Mouse (Mus musculus) forebrain, embryonic 15.5 days (tissue): Measurements from ENCODE around the gene Irf8. TPM values are rescaled to one million over a fixed set of nuclear protein-coding genes. Genes with fewer than 3 reads are reported as not detected.
A peak's percentile ranks its signal among the peaks of the same experiment; 100 is the strongest.

Experiments used
- ATAC-seq: fragments of 200-750 bp; cut with Nextera tagmentation; replicated peaks from 2 replicates; pipeline ENCODE4 v1.8.0; 2017; ENCODE audit warnings: mild to moderate bottlenecking, moderate TSS enrichment, moderate library complexity
- H3K27ac ChIP-seq: fragments of 300-500 bp; sonication (generic); replicated peaks from 2 replicates; pipeline ENCODE4 v1.5.1; 2015; ENCODE audit warnings: mild to moderate bottlenecking, inconsistent platforms
- H3K27me3 ChIP-seq: fragments of 300-500 bp; sonication (generic); 2 replicates; pipeline ENCODE4 v1.6.1; 2015; ENCODE audit warnings: inconsistent platforms
- H3K36me3 ChIP-seq: fragments of 300-500 bp; sonication (generic); 2 replicates; pipeline ENCODE4 v1.6.1; 2015; ENCODE audit warnings: mild to moderate bottlenecking, inconsistent platforms
- H3K4me1 ChIP-seq: fragments of 300-500 bp; sonication (generic); 2 replicates; pipeline ENCODE4 v1.6.1; 2015; ENCODE audit warnings: inconsistent platforms
- H3K4me2 ChIP-seq: fragments of 300-500 bp; sonication (generic); replicated peaks from 2 replicates; pipeline ENCODE4 v1.6.1; 2015; ENCODE audit warnings: mild to moderate bottlenecking, inconsistent platforms
- H3K4me3 ChIP-seq: fragments of 300-500 bp; sonication (generic); 2 replicates; pipeline ENCODE4 v1.5.1; 2015; ENCODE audit warnings: mild to moderate bottlenecking, inconsistent platforms
- H3K9ac ChIP-seq: fragments of 300-500 bp; sonication (generic); replicated peaks from 2 replicates; pipeline ENCODE4 v1.6.1; 2015; ENCODE audit warnings: mild to moderate bottlenecking, inconsistent platforms
- H3K9me3 ChIP-seq: fragments of 300-500 bp; sonication (generic); 2 replicates; pipeline ENCODE4 v1.6.1; 2016; ENCODE audit warnings: inconsistent platforms
- WGBS: fragments of 180-500 bp; shearing (Covaris S2); methylation state at CpG from one replicate; pipeline ENCODE4 v1.1.7; 2015; ENCODE audit warnings: mixed read lengths; 5-methylcytosine and 5-hydroxymethylcytosine counted together
- polyA plus RNA-seq: library from polyadenylated mRNA; unstranded; fragments of >200 nt; fragmentation: Nextera tagmentation; extraction: Ambion mirVana; gene quantifications from 2 replicates; pipeline ENCODE4 v1.2.1, GENCODE M21; 2015

Irf8 gene
- polyA plus RNA-seq, 1 experiment from 2014 or later, result 4.0 TPM

DNA sequence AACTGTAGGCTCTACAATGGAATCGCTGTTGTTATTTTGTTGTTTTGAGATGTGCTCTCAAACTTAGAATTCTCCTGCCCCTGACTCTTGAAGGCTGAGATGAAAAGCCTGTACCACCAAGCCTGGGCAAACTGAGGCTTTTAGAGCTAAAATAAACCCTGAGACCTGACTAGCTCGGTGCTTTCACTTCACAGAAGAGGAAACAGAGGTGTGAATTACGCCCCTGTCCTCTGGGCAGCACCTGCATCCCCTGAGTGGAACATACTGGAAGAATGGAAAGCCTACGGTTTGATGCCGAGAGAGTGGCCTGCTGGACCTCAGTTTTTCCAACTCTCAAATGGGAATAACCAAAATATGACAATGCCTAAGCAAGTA is 10.6 kb upstream of the Irf8 start:
- Histone ChIP-seq H3K4me3 (no peak overlapping the region), H3K9me3 (no peaks in the 10 kb centered on the region), H3K27me3 (no peaks in the 10 kb centered on the region), H3K4me2 (no peak overlapping the region), H3K4me1 (no peaks in the 10 kb centered on the region), H3K9ac (no peak overlapping the region), H3K27ac (no peak overlapping the region), H3K36me3 (no peaks in the 10 kb centered on the region)
- ATAC-seq, result no peak
- 88% methylated on average over 5 of the region's 5 CpGs for WGBS

DNA sequence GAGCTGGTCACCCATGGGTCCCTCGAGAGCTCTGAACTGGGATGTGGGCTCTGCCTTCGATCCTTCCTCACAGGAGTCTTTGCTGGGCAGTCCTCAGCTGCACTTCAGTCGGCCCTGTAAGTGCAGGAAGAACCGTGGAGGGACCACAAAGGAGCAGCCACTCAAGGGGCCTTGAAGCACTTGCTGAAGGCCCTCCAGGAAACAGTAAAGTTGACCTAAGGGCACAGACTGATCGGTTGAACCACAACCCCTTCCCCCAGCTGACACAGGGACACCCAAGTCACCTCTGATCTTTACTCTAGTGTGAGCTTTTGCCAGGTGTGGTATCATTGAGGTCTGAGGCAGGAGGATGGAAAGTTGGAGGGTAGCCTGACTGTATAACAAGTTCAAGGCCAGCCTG is 10.1 kb upstream of the Irf8 start:
- no peak overlapping the region for H3K27ac ChIP-seq
- no peak overlapping the region for H3K4me2 ChIP-seq
- no peaks in the 10 kb centered on the region for H3K27me3 ChIP-seq
- H3K4me1 ChIP-seq, result no peaks in the 10 kb centered on the region
- H3K9ac ChIP-seq, result no peak overlapping the region
- 76% methylated on average over 5 of the region's 5 CpGs for WGBS
- no peaks in the 10 kb centered on the region for H3K36me3 ChIP-seq
- no peaks in the 10 kb centered on the region for H3K9me3 ChIP-seq
- no peak overlapping the region for H3K4me3 ChIP-seq
- ATAC-seq, result no peak

DNA sequence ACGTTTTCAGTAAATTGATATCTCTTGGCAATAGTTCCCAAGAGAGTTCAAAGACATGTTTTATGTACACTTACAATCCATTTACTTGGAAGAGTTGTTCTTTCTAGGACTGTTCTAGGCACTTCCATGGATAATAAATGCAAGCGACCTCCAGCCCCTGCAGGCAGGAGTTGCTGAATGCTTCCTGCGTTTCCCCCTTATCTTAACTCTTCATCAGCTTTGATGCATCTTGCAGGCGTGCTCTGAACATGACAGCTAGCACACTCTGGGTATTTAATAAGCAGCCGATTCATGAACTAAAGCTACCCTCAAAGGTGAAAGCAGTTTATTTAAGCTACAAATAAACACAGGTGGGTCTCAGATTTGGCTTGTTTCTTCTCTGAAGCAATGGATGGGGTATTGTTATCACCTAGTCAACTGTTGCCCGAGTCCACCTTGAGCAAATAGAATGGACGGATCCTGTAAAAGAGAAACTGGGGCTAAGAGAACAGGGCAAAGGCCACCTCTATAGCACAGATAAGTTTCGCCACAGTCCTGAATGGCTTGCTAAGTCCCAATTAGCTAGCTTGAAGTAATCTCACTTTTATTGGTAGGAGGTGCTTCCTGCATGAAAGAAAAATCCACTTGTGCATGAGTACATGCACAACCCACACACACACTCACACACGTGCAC is 7.5 kb upstream of the Irf8 start:
- Histone ChIP-seq H3K27me3 (no peaks in the 10 kb centered on the region), H3K27ac (no peak overlapping the region), H3K9ac (no peak overlapping the region), H3K4me1 (no peaks in the 10 kb centered on the region), H3K36me3 (no peaks in the 10 kb centered on the region), H3K9me3 (no peaks in the 10 kb centered on the region), H3K4me2 (no peak overlapping the region), H3K4me3 (no peak overlapping the region)
- ATAC-seq, result no peak
- 76% methylated on average over 9 of the region's 9 CpGs for WGBS

- Histone ChIP-seq H3K4me3 (no peak overlapping the region), H3K27ac (no peak overlapping the region), H3K9me3 (no peaks in the 10 kb centered on the region), H3K4me1 (peaks cover 11% of the 10 kb centered on the region), H3K36me3 (no peaks in the 10 kb centered on the region), H3K9ac (no peak overlapping the region), H3K27me3 (peaks cover 18% of the 10 kb centered on the region), H3K4me2 (no peak overlapping the region)
- ATAC-seq, result no peak
- 41% methylated on average over 14 of the region's 14 CpGs for WGBS
Measured at GRCm38 (mm10) chr8:120731582-120731981, 4.6 kb upstream of the Irf8 start.

- no peak for ATAC-seq
- Histone ChIP-seq H3K27me3 (peaks cover 22% of the 10 kb centered on the region), H3K4me3 (no peak overlapping the region), H3K27ac (no peak overlapping the region), H3K9me3 (no peaks in the 10 kb centered on the region), H3K4me2 (no peak overlapping the region), H3K36me3 (no peaks in the 10 kb centered on the region), H3K9ac (no peak overlapping the region), H3K4me1 (peaks cover 12% of the 10 kb centered on the region)
- WGBS, result 63% methylated on average over 6 of the region's 6 CpGs
Measured at GRCm38 (mm10) chr8:120732068-120732467, 4.1 kb upstream of the Irf8 start.

GRCm38 (mm10) chr8:120736486-120736885 is 328 bp downstream of the Irf8 start:
- H3K27me3 ChIP-seq, result peaks cover 31% of the 10 kb centered on the region
- WGBS, result under 1% methylated on average over 11 of the region's 11 CpGs
- H3K9ac ChIP-seq, result peak overlapping the region; percentile 51
- H3K9me3 ChIP-seq, result no peaks in the 10 kb centered on the region
- H3K4me1 ChIP-seq, result peaks cover 12% of the 10 kb centered on the region
- H3K27ac ChIP-seq, result no peak overlapping the region
- ATAC-seq, result peak; percentile 66
- no peaks in the 10 kb centered on the region for H3K36me3 ChIP-seq
- H3K4me3 ChIP-seq, result peak overlapping the region; percentile 56
- peak overlapping the region; percentile 87 for H3K4me2 ChIP-seq

DNA sequence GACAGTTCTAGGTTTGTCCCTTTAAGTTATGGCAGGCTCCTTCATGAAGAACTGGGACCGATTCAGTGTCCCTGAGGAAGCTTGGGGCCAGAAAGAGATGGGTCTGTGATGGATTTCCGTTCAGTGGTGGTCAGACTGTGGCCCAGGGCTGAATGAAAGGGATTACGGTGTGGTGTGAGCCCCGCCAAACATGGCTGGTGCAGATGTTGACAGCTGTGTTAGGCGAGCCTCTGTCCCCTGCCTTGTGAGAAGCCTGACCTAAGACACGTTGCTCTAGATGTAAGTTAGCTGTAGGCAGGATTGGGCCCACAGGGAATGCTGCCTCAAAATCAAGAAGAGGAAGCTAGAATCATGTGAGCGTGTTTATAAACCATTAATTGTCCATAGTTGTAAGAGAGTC is 1.0 kb downstream of the Irf8 start:
- no peaks in the 10 kb centered on the region for H3K9me3 ChIP-seq
- 70% methylated on average over 7 of the region's 7 CpGs for WGBS
- ATAC-seq, result no peak
- H3K4me3 ChIP-seq, result no peak overlapping the region
- peaks cover 31% of the 10 kb centered on the region for H3K27me3 ChIP-seq
- no peak overlapping the region for H3K9ac ChIP-seq
- no peak overlapping the region for H3K4me2 ChIP-seq
- H3K36me3 ChIP-seq, result no peaks in the 10 kb centered on the region
- peaks cover 12% of the 10 kb centered on the region for H3K4me1 ChIP-seq
- H3K27ac ChIP-seq, result no peak overlapping the region

- no peak for ATAC-seq
- peaks cover 31% of the 10 kb centered on the region for H3K27me3 ChIP-seq
- H3K4me2 ChIP-seq, result no peak overlapping the region
- no peak overlapping the region for H3K9ac ChIP-seq
- H3K27ac ChIP-seq, result no peak overlapping the region
- H3K4me1 ChIP-seq, result peaks cover 12% of the 10 kb centered on the region
- WGBS, result 62% methylated on average over 4 of the region's 4 CpGs
- H3K36me3 ChIP-seq, result no peaks in the 10 kb centered on the region
- no peaks in the 10 kb centered on the region for H3K9me3 ChIP-seq
- no peak overlapping the region for H3K4me3 ChIP-seq
Measured at GRCm38 (mm10) chr8:120738771-120739170, 2.6 kb downstream of the Irf8 start.

GRCm38 (mm10) chr8:120739526-120739925 is 3.4 kb downstream of the Irf8 start:
- no peak for ATAC-seq
- Histone ChIP-seq H3K4me1 (peaks cover 12% of the 10 kb centered on the region), H3K4me2 (no peak overlapping the region), H3K36me3 (no peaks in the 10 kb centered on the region), H3K27ac (no peak overlapping the region), H3K27me3 (peaks cover 25% of the 10 kb centered on the region), H3K9me3 (no peaks in the 10 kb centered on the region), H3K4me3 (no peak overlapping the region), H3K9ac (no peak overlapping the region)
- WGBS, result 89% methylated on average over 15 of the region's 15 CpGs

GRCm38 (mm10) chr8:120740579-120740978 is 4.4 kb downstream of the Irf8 start:
- Histone ChIP-seq H3K9ac (no peak overlapping the region), H3K36me3 (no peaks in the 10 kb centered on the region), H3K4me1 (peaks cover 10% of the 10 kb centered on the region), H3K4me2 (no peak overlapping the region), H3K27me3 (peaks cover 15% of the 10 kb centered on the region; the same call in 1 of the 2 replicates), H3K4me3 (no peak overlapping the region), H3K9me3 (no peaks in the 10 kb centered on the region), H3K27ac (no peak overlapping the region)
- ATAC-seq, result no peak
- WGBS, result 69% methylated on average over 2 of the region's 2 CpGs

DNA sequence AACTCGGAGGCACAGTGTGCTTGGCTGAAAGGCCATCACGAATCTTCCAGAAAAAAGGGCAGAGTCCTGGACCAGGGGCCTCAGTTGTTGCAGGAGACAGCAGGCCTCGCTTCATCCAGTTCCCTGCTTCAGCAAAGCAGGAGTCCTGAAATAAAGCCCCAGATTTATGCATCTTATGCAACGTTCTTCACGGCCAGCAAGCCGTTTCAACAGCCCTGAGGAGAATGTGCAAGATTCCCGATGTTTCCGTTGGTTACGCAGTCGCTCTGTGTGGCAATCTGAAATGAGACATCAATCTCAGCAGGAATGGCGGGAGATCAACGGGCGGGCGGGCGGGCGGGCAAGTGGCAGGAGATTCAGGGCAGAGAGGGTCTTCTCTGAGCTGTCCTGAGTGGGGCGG is 4.8 kb downstream of the Irf8 start:
- Histone ChIP-seq H3K36me3 (no peaks in the 10 kb centered on the region), H3K9ac (no peak overlapping the region), H3K9me3 (no peaks in the 10 kb centered on the region), H3K4me3 (no peak overlapping the region), H3K4me2 (no peak overlapping the region), H3K4me1 (peaks cover 6% of the 10 kb centered on the region), H3K27me3 (peaks cover 13% of the 10 kb centered on the region; the same call in 1 of the 2 replicates), H3K27ac (no peak overlapping the region)
- ATAC-seq, result no peak
- WGBS, result 78% methylated on average over 17 of the region's 17 CpGs

DNA sequence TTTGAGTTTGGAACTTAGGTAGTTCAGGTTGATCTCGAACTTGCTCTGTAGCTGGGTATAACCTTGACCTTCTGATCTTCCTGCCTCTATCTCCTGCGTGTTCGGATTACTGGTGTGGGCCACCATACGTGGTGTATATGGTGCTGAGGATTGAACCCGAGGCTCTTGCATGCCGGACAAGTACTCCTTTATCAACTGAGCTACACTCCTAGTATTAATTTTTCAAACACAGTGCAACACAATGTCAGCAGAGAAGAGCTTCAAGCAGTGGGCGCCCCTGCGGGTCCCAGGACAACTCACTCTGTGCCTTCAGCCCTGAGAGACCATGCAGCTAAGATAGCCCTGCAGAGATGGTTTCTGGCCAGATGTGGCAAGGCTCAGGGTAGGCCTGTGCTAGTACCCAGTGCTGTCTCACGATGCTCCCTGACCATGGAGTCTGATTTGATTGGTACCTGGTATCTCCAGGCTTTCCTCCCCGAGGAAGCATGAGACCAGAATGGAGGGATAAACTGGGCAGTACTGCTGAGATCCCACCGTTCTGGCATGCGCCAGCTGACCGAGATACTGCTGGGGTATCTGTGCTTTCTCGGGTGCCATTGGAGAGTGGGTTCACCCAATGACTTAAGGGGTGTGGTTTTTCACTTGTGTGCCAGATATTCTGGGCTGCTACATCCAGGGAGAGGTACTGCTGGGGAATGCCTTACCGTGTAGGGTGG is 5.8 kb downstream of the Irf8 start:
- no peak for ATAC-seq
- Histone ChIP-seq H3K9me3 (no peaks in the 10 kb centered on the region), H3K36me3 (no peaks in the 10 kb centered on the region), H3K9ac (no peak overlapping the region), H3K4me2 (no peak overlapping the region), H3K4me1 (no peaks in the 10 kb centered on the region), H3K27me3 (peaks cover 10% of the 10 kb centered on the region; the same call in 1 of the 2 replicates), H3K27ac (no peak overlapping the region), H3K4me3 (no peak overlapping the region)
- WGBS, result 89% methylated on average over 15 of the region's 15 CpGs
